Mouse (Mus musculus): ENCODE measurements at regions not wholly inside any gene's neighbourhood (a gene's known extent, or its start where the extent isn't known, plus 50 kb on each side); places are given as distances from the start of the nearest gene placed in this dataset.

DNA sequence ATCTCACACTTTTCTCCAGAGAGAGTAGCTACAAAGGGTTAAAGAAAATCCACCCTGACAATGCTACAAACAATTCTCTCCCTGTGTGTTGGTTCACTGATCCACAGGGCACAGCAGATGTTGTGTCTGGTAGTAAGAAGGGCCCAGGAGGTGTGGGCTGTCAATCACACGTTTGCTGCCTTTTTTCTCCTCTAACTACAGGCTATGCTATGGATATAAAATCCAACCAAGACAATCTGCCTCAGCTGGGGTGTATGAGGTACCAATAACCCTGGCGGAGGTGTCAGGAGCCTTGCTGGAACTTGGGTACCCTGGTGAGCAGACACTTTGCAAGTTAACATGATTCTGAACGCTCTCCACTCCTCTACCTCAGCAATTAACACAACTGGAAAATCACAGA lies 1002.1 kb upstream of the Pou3f2 start:
- 19% methylated on average over 3 of the region's 3 CpGs for WGBS
- Histone ChIP-seq H3K27me3 (replicated peaks; ENCODE audit: low read depth, poor library complexity, severe bottlenecking) (no peaks in the 10 kb centered on the region), H3K36me3 (replicated peaks) (no peaks in the 10 kb centered on the region), H3K4me1 (peaks cover 5% of the 10 kb centered on the region), H3K9me3 (no peaks in the 10 kb centered on the region), H3K27ac (replicated peaks) (0 out of 2 replicates have a peak overlapping the region, but pooled peaks have one; percentile 14), H3K4me3 (no peak overlapping the region)
- peak; percentile 26 for DNase-seq (ENCODE audit: low spot score)

GRCm38 (mm10) chr4:23491255-23491654 lies 1003.1 kb upstream of the Pou3f2 start:
- WGBS = 36% methylated on average over 2 of the region's 2 CpGs
- Histone ChIP-seq H3K36me3 (replicated peaks) (no peaks in the 10 kb centered on the region), H3K9me3 (no peaks in the 10 kb centered on the region), H3K4me3 (no peak overlapping the region), H3K27me3 (replicated peaks; ENCODE audit: low read depth, poor library complexity, severe bottlenecking) (no peaks in the 10 kb centered on the region), H3K4me1 (peaks cover 5% of the 10 kb centered on the region), H3K27ac (replicated peaks) (no peak overlapping the region)
- peak; percentile 12 for DNase-seq (ENCODE audit: low spot score)

GRCm38 (mm10) chr4:23498710-23499109 lies 997.5 kb upstream of the Mms22l start:
- DNase-seq (ENCODE audit: low spot score) = no peak
- H3K4me3 ChIP-seq = no peak overlapping the region
- 84% methylated on average over 2 of the region's 2 CpGs for WGBS

DNA sequence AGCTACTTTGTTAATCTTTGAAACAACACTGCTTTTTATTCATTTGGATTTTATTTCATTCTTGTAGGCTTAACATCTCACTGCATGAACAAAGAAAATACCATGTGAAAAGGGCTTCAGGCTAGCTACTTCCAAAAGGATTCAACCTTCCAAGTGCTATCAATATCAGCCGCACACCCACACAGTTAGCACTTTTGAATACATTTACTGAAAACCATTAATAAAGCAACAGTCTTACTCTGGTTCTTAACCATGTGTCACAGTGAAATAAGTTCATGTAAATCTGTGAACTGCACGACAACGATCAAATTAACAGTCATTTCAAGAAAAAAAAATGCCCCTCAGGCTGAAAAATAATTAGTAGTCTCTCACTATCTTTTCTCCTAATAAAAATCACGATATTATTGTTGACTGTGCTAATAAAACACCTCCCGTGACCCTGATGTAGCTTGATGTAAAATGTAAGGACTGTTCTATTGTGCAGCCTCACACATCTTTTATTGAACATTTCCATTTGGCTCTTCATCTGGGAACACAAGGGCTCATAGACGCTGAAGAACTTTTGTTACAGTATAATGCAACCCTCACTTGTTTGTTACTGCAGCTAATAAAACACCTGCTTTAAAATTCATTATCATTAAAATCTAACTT lies 991.4 kb upstream of the Mms22l start:
- Histone ChIP-seq H3K27ac (replicated peaks) (no peak overlapping the region), H3K4me1 (no peaks in the 10 kb centered on the region), H3K9me3 (no peaks in the 10 kb centered on the region), H3K27me3 (replicated peaks; ENCODE audit: low read depth, poor library complexity, severe bottlenecking) (no peaks in the 10 kb centered on the region), H3K4me3 (no peak overlapping the region), H3K36me3 (replicated peaks) (no peaks in the 10 kb centered on the region)
- WGBS = 83% methylated on average over 6 of the region's 6 CpGs
- no peak for DNase-seq (ENCODE audit: low spot score)

More at GRCm38 (mm10) chr4:23498710-23499109, 997.5 kb upstream of the Mms22l start:
- Histone ChIP-seq H3K27ac (replicated peaks) (no peak overlapping the region), H3K4me1 (no peaks in the 10 kb centered on the region), H3K27me3 (replicated peaks; ENCODE audit: low read depth, poor library complexity, severe bottlenecking) (no peaks in the 10 kb centered on the region), H3K36me3 (replicated peaks) (no peaks in the 10 kb centered on the region), H3K9me3 (no peaks in the 10 kb centered on the region)

DNA sequence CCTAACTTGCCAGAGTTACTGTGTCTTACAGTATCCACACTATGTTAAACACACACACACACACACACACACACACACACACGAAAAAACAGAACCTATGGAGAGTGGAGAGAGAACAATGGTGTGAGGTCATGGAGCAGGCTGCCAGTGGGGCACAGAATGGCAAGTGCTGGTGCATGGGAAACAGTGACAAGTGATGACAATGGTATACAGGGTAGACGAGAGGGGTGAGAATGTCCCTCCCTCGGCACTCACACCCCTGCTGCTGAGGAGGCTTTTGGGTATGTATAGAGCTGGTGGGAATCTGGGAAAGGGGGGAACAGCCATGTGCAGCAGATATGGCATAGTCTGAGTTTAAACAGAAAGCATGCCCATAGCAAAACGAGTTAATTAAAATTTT lies 985.4 kb upstream of the Mms22l start:
- WGBS = 55% methylated on average over 4 of the region's 4 CpGs
- Histone ChIP-seq H3K27me3 (replicated peaks; ENCODE audit: low read depth, poor library complexity, severe bottlenecking) (no peaks in the 10 kb centered on the region), H3K9me3 (no peaks in the 10 kb centered on the region), H3K4me3 (no peak overlapping the region), H3K27ac (replicated peaks) (no peak overlapping the region), H3K4me1 (no peaks in the 10 kb centered on the region), H3K36me3 (replicated peaks) (no peaks in the 10 kb centered on the region)
- DNase-seq (ENCODE audit: low spot score) = no peak

- Histone ChIP-seq H3K27ac (replicated peaks) (no peak overlapping the region), H3K27me3 (replicated peaks; ENCODE audit: low read depth, poor library complexity, severe bottlenecking) (no peaks in the 10 kb centered on the region), H3K4me1 (no peaks in the 10 kb centered on the region), H3K9me3 (no peaks in the 10 kb centered on the region), H3K36me3 (replicated peaks) (no peaks in the 10 kb centered on the region), H3K4me3 (no peak overlapping the region)
- 50% methylated on average over 4 of the region's 4 CpGs for WGBS
- DNase-seq (ENCODE audit: low spot score) = no peak
These were observed 984.2 kb upstream of the Mms22l start for GRCm38 (mm10) chr4:23512014-23512413.

- H3K27ac ChIP-seq (replicated peaks) = no peak overlapping the region
- WGBS = 38% methylated on average over 9 of the region's 9 CpGs
- no peaks in the 10 kb centered on the region for H3K27me3 ChIP-seq (replicated peaks; ENCODE audit: low read depth, poor library complexity, severe bottlenecking)
- H3K4me1 ChIP-seq = no peaks in the 10 kb centered on the region
- no peak overlapping the region for H3K4me3 ChIP-seq
- H3K9me3 ChIP-seq = peaks cover 1% of the 10 kb centered on the region; the same call in 1 of the 2 replicates
- H3K36me3 ChIP-seq (replicated peaks) = no peaks in the 10 kb centered on the region; the same call in 1 of the 2 replicates
- no peak for DNase-seq (ENCODE audit: low spot score)
These were observed 982.3 kb upstream of the Mms22l start for GRCm38 (mm10) chr4:23513939-23514338.

All from embryonic facial prominence, embryonic 10.5 days (tissue).